Mouse (Mus musculus): ENCODE data around the gene Sacm1l.

The Sacm1l gene

GRCm38 (mm10) chr9:123509638-123510604, 19.6 kb upstream of the Sacm1l start:
- DNase-seq (ENCODE audit: low read depth, low spot score): no peak

- no peak for DNase-seq (ENCODE audit: low read depth, low spot score)
Observed at GRCm38 (mm10) chr9:123510926-123511325, 18.6 kb upstream of the Sacm1l start.

- no peak for DNase-seq (ENCODE audit: low read depth, low spot score)
Observed at GRCm38 (mm10) chr9:123512482-123512881, 17.1 kb upstream of the Sacm1l start.

GRCm38 (mm10) chr9:123515087-123515486, 14.5 kb upstream of the Sacm1l start:
- no peak for DNase-seq (ENCODE audit: low read depth, low spot score)

- DNase-seq (ENCODE audit: low read depth, low spot score): no peak
Observed at GRCm38 (mm10) chr9:123516641-123517385, 12.7 kb upstream of the Sacm1l start.

- DNase-seq (ENCODE audit: low read depth, low spot score): no peak
Observed at GRCm38 (mm10) chr9:123518969-123519894, 10.3 kb upstream of the Sacm1l start.

GRCm38 (mm10) chr9:123520735-123521134, 8.8 kb upstream of the Sacm1l start:
- DNase-seq (ENCODE audit: low read depth, low spot score): no peak

GRCm38 (mm10) chr9:123523676-123524075, 5.9 kb upstream of the Sacm1l start:
- peak; percentile 45 for DNase-seq (ENCODE audit: low read depth, low spot score)

GRCm38 (mm10) chr9:123525095-123525494, 4.5 kb upstream of the Sacm1l start:
- DNase-seq (ENCODE audit: low read depth, low spot score): peak; percentile 63

- DNase-seq (ENCODE audit: low read depth, low spot score): no peak
Observed at GRCm38 (mm10) chr9:123526502-123526901, 3.1 kb upstream of the Sacm1l start.

- peak; percentile 12 for DNase-seq (ENCODE audit: low read depth, low spot score)
Observed at GRCm38 (mm10) chr9:123528087-123528925, 1.3 kb upstream of the Sacm1l start.

- no peak for DNase-seq (ENCODE audit: low read depth, low spot score)
Observed at GRCm38 (mm10) chr9:123528926-123529295, 648 bp upstream of the Sacm1l start.

- peak; percentile 11 for DNase-seq (ENCODE audit: low read depth, low spot score)
Observed at GRCm38 (mm10) chr9:123530158-123530475, 558 bp downstream of the Sacm1l start.

- no peak for DNase-seq (ENCODE audit: low read depth, low spot score)
Observed at GRCm38 (mm10) chr9:123530566-123531130, 1.1 kb downstream of the Sacm1l start.

- DNase-seq (ENCODE audit: low read depth, low spot score): no peak
Observed at GRCm38 (mm10) chr9:123531234-123531633, 1.7 kb downstream of the Sacm1l start.

GRCm38 (mm10) chr9:123536613-123537012, 7.1 kb downstream of the Sacm1l start:
- no peak for DNase-seq (ENCODE audit: low read depth, low spot score)

GRCm38 (mm10) chr9:123538189-123538588, 8.6 kb downstream of the Sacm1l start:
- no peak for DNase-seq (ENCODE audit: low read depth, low spot score)

- DNase-seq (ENCODE audit: low read depth, low spot score): no peak
Observed at GRCm38 (mm10) chr9:123539093-123539492, 9.5 kb downstream of the Sacm1l start.

GRCm38 (mm10) chr9:123539823-123540222, 10.3 kb downstream of the Sacm1l start:
- DNase-seq (ENCODE audit: low read depth, low spot score): no peak

GRCm38 (mm10) chr9:123554599-123554998, 25.0 kb downstream of the Sacm1l start:
- peak; percentile 88 for DNase-seq (ENCODE audit: low read depth, low spot score)

Data from ES-CJ7 (cell line).